ENCODE assay signal across 8 mouse cellular contexts in genomic region chr6:29693953-29694352, GRCm38 (mm10). TPM values are rescaled to one million over a fixed set of nuclear protein-coding genes. Genes with fewer than 3 reads are reported as not detected.
A peak's percentile ranks its signal among the peaks of the same experiment; 100 is the strongest.
DNase-seq lines count a peak whose midpoint lies in the region; ATAC-seq and TF ChIP-seq lines count a peak whose summit lies in the region.

Tspan33 (plus strand) TSS chr6:29694222.

- DNase-seq in ES-E14 (ENCODE audit: low read depth, low spot score) = peak; percentile 61
- DNase-seq in cerebellum, adult 11 months = peak; percentile 90
- peak; percentile 95 for DNase-seq in forebrain, embryonic 14.5 days (ENCODE audit: low spot score)
- DNase-seq in heart, postnatal 14 days = peak; percentile 94
- DNase-seq in layer of hippocampus, adult 11-12 months (ENCODE audit: low spot score) = peak; percentile 94
- peak; percentile 94 for DNase-seq in liver, postnatal 0 days
- DNase-seq in telencephalon, adult 2 months (ENCODE audit: low read depth, low spot score) = peak; percentile 76

- H3K4me3 ChIP-seq in ES-E14 (ENCODE audit: insufficient read depth in 1 of 2, low read depth in 1 of 2, low read length in 2 of 2, poor library complexity in 1 of 2, severe bottlenecking in 1 of 2) = peak within 1 kb of the TSS; percentile 78
- H3K4me3 ChIP-seq in forebrain, embryonic 14.5 days (ENCODE audit: low read depth, low read length) = peak within 1 kb of the TSS; percentile 75
- H3K4me3 ChIP-seq in liver, postnatal 0 days (ENCODE audit: low read depth, low read length) = peak within 1 kb of the TSS; percentile 95
- peak within 1 kb of the TSS; percentile 75 for H3K4me3 ChIP-seq in neural tube, embryonic 13.5 days

- H3K27ac ChIP-seq in ES-E14 (ENCODE audit: insufficient read depth, low read depth, low read length, poor library complexity, severe bottlenecking) = no peak within 1 kb of the TSS
- H3K27ac ChIP-seq in forebrain, embryonic 14.5 days (ENCODE audit: low read depth, low read length) = no peak within 1 kb of the TSS
- H3K27ac ChIP-seq in liver, postnatal 0 days (ENCODE audit: low read depth) = peak within 1 kb of the TSS; percentile 95
- H3K27ac ChIP-seq in neural tube, embryonic 13.5 days (replicated peaks) = no peak within 1 kb of the TSS

- no peaks in the 10 kb centered on the region for H3K4me1 ChIP-seq in ES-E14 (ENCODE audit: control insufficient read depth in 2 of 2, insufficient read depth in 2 of 2, low read length in 2 of 2, poor library complexity in 1 of 2)
- peaks cover 5% of the 10 kb centered on the region; the same call in 1 of the 2 replicates for H3K4me1 ChIP-seq in forebrain, embryonic 14.5 days (ENCODE audit: control insufficient read depth, insufficient read depth, low read length)
- peaks cover 23% of the 10 kb centered on the region for H3K4me1 ChIP-seq in liver, postnatal 0 days (ENCODE audit: insufficient read depth)
- peaks cover 12% of the 10 kb centered on the region for H3K4me1 ChIP-seq in neural tube, embryonic 13.5 days (replicated peaks)

- under 1% methylated on average over 41 of the region's 41 CpGs for WGBS in forebrain, embryonic 14.5 days
- 0% methylated on average over 11 of the region's 41 CpGs for WGBS in liver, postnatal 0 days (ENCODE audit: insufficient replicate concordance)
- under 1% methylated on average over 40 of the region's 41 CpGs for WGBS in neural tube, embryonic 13.5 days

- H3K4me2 ChIP-seq in forebrain, embryonic 14.5 days (ENCODE audit: low read length) = peak within 1 kb of the TSS; percentile 98
- H3K4me2 ChIP-seq in liver, postnatal 0 days (ENCODE audit: low read depth, low read length) = peak within 1 kb of the TSS; percentile 93
- peak within 1 kb of the TSS; percentile 99 for H3K4me2 ChIP-seq in neural tube, embryonic 13.5 days

- H3K27me3 ChIP-seq in forebrain, embryonic 14.5 days (replicated peaks; ENCODE audit: control insufficient read depth, insufficient read depth, low read length) = no peaks in the 10 kb centered on the region; the same call in 1 of the 2 replicates
- 0 out of 2 replicates have a peak, but pooled peaks cover 10% of the 10 kb centered on the region for H3K27me3 ChIP-seq in liver, postnatal 0 days (ENCODE audit: insufficient read depth, low read length)
- H3K27me3 ChIP-seq in neural tube, embryonic 13.5 days = peaks cover 38% of the 10 kb centered on the region

- in situ Hi-C loops in ES-E14 (cut with MboI; ENCODE audit: low sequenced_read_pairs in 2 of 2, unreplicated experiment in 2 of 2) = no loop called here

- no peak for TF ChIP-seq CTCF in liver, postnatal 0 days (IDR thresholded peaks at IDR 0.05; ENCODE audit: low read depth)

- TF ChIP-seq EP300 in liver, postnatal 0 days (IDR thresholded peaks at IDR 0.05; ENCODE audit: low read depth) = no peak

- no peaks in the 10 kb centered on the region for H3K9me3 ChIP-seq in ES-E14 (ENCODE audit: control insufficient read depth, insufficient read depth, low read depth, low read length)
- H3K9me3 ChIP-seq in forebrain, embryonic 14.5 days (replicated peaks; ENCODE audit: control insufficient read depth, low read length) = no peaks in the 10 kb centered on the region
- no peaks in the 10 kb centered on the region for H3K9me3 ChIP-seq in liver, postnatal 0 days (ENCODE audit: low read length)
- H3K9me3 ChIP-seq in neural tube, embryonic 13.5 days = no peaks in the 10 kb centered on the region

- intact Hi-C loops in heart, postnatal 14 days (cut with DNase I) = no loop called here

- H3K36me3 ChIP-seq in ES-E14 (ENCODE audit: control insufficient read depth, insufficient read depth, low read length, poor library complexity, severe bottlenecking) = no peaks in the 10 kb centered on the region
- no peaks in the 10 kb centered on the region for H3K36me3 ChIP-seq in forebrain, embryonic 14.5 days (ENCODE audit: control insufficient read depth, insufficient read depth, low read length)
- peaks cover 10% of the 10 kb centered on the region; the same call in 1 of the 2 replicates for H3K36me3 ChIP-seq in liver, postnatal 0 days (replicated peaks; ENCODE audit: insufficient read depth, low read length)
- H3K36me3 ChIP-seq in neural tube, embryonic 13.5 days = no peaks in the 10 kb centered on the region

- ATAC-seq in forebrain, embryonic 14.5 days = peak; percentile 100
- ATAC-seq in liver, postnatal 0 days = peak; percentile 85
- peak; percentile 98 for ATAC-seq in neural tube, embryonic 13.5 days (ENCODE audit: low read depth)

- H3K9ac ChIP-seq in ES-E14 (ENCODE audit: insufficient read depth, low read depth, low read length, poor library complexity, severe bottlenecking) = peak within 1 kb of the TSS; percentile 58
- peak within 1 kb of the TSS; percentile 79 for H3K9ac ChIP-seq in forebrain, embryonic 14.5 days (ENCODE audit: low read length)
- peak within 1 kb of the TSS; percentile 99 for H3K9ac ChIP-seq in liver, postnatal 0 days (replicated peaks)
- H3K9ac ChIP-seq in neural tube, embryonic 13.5 days = peak within 1 kb of the TSS; percentile 82

TF ChIP-seq in ES-E14, 5 proteins besides CTCF, POLR2A, EP300 and RAD21:
- TF ChIP-seq CHD2 (IDR thresholded peaks at IDR 0.05; ENCODE audit: low read depth, low read length) (peak; percentile 76), MAFK (IDR thresholded peaks at IDR 0.05; ENCODE audit: insufficient read depth, low read depth, low read length) (no peak), ZC3H11A (IDR thresholded peaks at IDR 0.05; ENCODE audit: borderline replicate concordance, low read depth, low read length) (no peak)

RNA-seq across cellular contexts. Expression of gene Tspan33, which starts in this region (rescaled TPM):
- 5.7 and 7.9 TPM in 2 replicates for total RNA-seq in ES-E14 (2012; rRNA removed)
- polyA plus RNA-seq in forebrain, embryonic 14.5 days (2014; fragmentation: Nextera tagmentation; extraction: Ambion mirVana) = 2.2 TPM in 2 replicates
- 1 to 10 TPM; 1.3 to 2.4 TPM for total RNA-seq in heart, postnatal 14 days (2021)
- 84.8 and 87.5 TPM in 2 replicates for polyA plus RNA-seq in liver, postnatal 0 days (2015; fragmentation: Nextera tagmentation; extraction: Ambion mirVana)
- 5.6 and 7.0 TPM in 2 replicates for polyA plus RNA-seq in neural tube, embryonic 13.5 days (2015; fragmentation: Nextera tagmentation; extraction: Ambion mirVana)

Comparison
In these comparisons a context has a peak if more than half of its experiments do, and no peak if none do; other contexts are left out.
1. RNA of gene Tspan33 (polyA plus RNA-seq): 84.8 to 87.5 TPM in liver, postnatal 0 days; 5.6 to 7.0 TPM in neural tube, embryonic 13.5 days and 2.2 TPM in forebrain, embryonic 14.5 days; every median in the first group is over 10 times any median in the second.
2. Peak in every context shown above with its lines, with median percentiles within 50 percentile points of each other: DNase-seq, H3K4me3 ChIP-seq, H3K9ac ChIP-seq, ATAC-seq and H3K4me2 ChIP-seq.